Mouse (Mus musculus) layer of hippocampus, postnatal 36 days (tissue): ENCODE data around the gene Akap6. TPM values are rescaled to one million over a fixed set of nuclear protein-coding genes. Genes with fewer than 3 reads are reported as not detected.

ENCODE experiments used
- DNase-seq, 2 experiments: peaks; one replicate each; pipeline ENCODE4 v3.0.0; 2022
- total RNA-seq, 2 experiments: library from RNA; stranded (reverse); gene quantifications; 2 replicates each; pipeline ENCODE4 v1.2.3; 2021

Akap6 gene
- total RNA-seq, 2 experiments from 2014 or later = 127 to 132 TPM

GRCm38 (mm10) chr12:52781066-52781465, 81.9 kb downstream of the Akap6 start:
- DNase-seq = no peak

- DNase-seq = no peak
These were observed 83.8 kb downstream of the Akap6 start for GRCm38 (mm10) chr12:52782902-52783441.

GRCm38 (mm10) chr12:52785217-52785616, 86.0 kb downstream of the Akap6 start:
- no peak for DNase-seq

- DNase-seq = no peak
These were observed 91.2 kb downstream of the Akap6 start for GRCm38 (mm10) chr12:52790350-52790768.

GRCm38 (mm10) chr12:52794131-52794530, 94.9 kb downstream of the Akap6 start:
- DNase-seq = no peak

GRCm38 (mm10) chr12:52795551-52796470, 96.6 kb downstream of the Akap6 start:
- DNase-seq = no peak

GRCm38 (mm10) chr12:52796471-52796795, 97.2 kb downstream of the Akap6 start:
- DNase-seq = no peak

GRCm38 (mm10) chr12:52799717-52800116, 100.5 kb downstream of the Akap6 start:
- no peak for DNase-seq

GRCm38 (mm10) chr12:52806273-52806672, 107.1 kb downstream of the Akap6 start:
- DNase-seq = no peak

- no peak for DNase-seq
These were observed 119.4 kb downstream of the Akap6 start for GRCm38 (mm10) chr12:52818588-52818987.

- no peak for DNase-seq
These were observed 125.6 kb downstream of the Akap6 start for GRCm38 (mm10) chr12:52824774-52825173.

- DNase-seq = no peak
These were observed 130.0 kb downstream of the Akap6 start for GRCm38 (mm10) chr12:52828944-52829736.

- no peak for DNase-seq
These were observed 132.6 kb downstream of the Akap6 start for GRCm38 (mm10) chr12:52831782-52832181.

- peak; percentile 39 to 72 for DNase-seq
These were observed 133.0 kb downstream of the Akap6 start for GRCm38 (mm10) chr12:52832230-52832629.

GRCm38 (mm10) chr12:52833141-52833540, 134.0 kb downstream of the Akap6 start:
- peak; percentile 27 to 45 for DNase-seq

- DNase-seq = no peak
These were observed 134.9 kb downstream of the Akap6 start for GRCm38 (mm10) chr12:52834074-52834473.

GRCm38 (mm10) chr12:52834781-52835279, 135.6 kb downstream of the Akap6 start:
- DNase-seq = no peak

- DNase-seq = no peak
These were observed 136.1 kb downstream of the Akap6 start for GRCm38 (mm10) chr12:52835291-52835742.

GRCm38 (mm10) chr12:52835914-52836546, 136.8 kb downstream of the Akap6 start:
- DNase-seq = no peak

GRCm38 (mm10) chr12:52845982-52846381, 146.8 kb downstream of the Akap6 start:
- no peak for DNase-seq

- no peak for DNase-seq
These were observed 147.8 kb downstream of the Akap6 start for GRCm38 (mm10) chr12:52847020-52847419.

- no peak for DNase-seq
These were observed 148.8 kb downstream of the Akap6 start for GRCm38 (mm10) chr12:52847830-52848518.
